Mouse (Mus musculus) brain, embryonic 18.5 days (tissue): ENCODE results near the gene Pmp22.

Source experiments
- DNase-seq: peaks from one replicate; pipeline ENCODE4 v3.0.0-alpha.2; 2012; ENCODE audit warnings: low read depth, low spot score

Pmp22 gene

DNA sequence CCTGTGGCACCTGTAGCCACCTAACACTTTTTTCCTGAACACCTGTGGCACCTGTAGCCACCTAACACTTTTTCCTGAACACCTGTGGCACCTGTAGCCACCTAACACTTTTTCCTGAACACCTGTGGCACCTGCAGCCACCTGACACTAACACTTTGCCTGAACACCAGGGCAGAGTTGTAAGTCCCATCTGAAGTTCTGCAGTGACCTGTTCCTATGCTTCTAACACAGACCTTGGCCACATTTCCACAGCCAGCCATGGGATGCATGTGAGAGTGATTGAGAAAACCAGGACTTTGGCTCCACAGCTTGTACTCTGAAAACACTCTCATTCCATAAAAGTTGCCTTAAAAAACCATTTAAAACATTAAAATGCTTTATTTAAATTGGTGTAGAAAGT, 32.1 kb downstream of the Pmp22 start:
- no peak for DNase-seq

- DNase-seq: no peak
Observed at GRCm38 (mm10) chr11:63162806-63163205, 34.0 kb downstream of the Pmp22 start.

- DNase-seq: no peak
Observed at GRCm38 (mm10) chr11:63163550-63163949, 34.8 kb downstream of the Pmp22 start.

DNA sequence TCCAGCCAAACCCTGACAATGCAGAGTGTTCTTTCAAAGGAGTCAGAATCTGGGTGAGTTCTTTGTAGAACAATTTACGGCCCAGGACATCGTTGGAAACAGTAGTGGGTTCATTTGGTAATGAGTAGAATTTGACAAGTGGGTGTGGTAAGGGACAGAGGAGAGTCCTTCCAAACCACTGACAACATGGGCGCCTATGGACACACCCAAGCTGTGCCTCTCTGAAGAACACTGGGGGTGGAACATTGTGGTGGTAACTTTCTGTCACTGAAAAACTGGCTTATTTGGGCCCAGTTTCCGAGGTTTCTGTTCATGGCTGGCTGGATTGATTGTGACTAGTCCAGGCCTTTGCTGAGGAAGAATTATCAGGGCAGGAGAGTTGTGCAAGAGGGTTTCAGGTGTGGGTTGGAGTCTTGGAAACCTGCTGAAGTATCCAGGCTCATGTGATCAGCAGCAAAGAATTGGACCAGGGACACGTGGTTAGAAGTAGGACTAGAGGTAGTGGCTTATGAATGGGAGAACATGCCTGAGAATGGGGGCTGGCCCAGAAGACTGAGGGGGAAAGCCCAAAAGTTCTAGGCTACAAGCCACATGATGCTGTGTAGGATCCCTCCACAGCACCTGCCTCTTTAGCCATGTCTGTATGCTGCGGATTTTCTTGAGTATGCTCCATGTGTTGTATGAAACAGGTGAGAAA, 35.4 kb downstream of the Pmp22 start:
- DNase-seq: no peak

DNA sequence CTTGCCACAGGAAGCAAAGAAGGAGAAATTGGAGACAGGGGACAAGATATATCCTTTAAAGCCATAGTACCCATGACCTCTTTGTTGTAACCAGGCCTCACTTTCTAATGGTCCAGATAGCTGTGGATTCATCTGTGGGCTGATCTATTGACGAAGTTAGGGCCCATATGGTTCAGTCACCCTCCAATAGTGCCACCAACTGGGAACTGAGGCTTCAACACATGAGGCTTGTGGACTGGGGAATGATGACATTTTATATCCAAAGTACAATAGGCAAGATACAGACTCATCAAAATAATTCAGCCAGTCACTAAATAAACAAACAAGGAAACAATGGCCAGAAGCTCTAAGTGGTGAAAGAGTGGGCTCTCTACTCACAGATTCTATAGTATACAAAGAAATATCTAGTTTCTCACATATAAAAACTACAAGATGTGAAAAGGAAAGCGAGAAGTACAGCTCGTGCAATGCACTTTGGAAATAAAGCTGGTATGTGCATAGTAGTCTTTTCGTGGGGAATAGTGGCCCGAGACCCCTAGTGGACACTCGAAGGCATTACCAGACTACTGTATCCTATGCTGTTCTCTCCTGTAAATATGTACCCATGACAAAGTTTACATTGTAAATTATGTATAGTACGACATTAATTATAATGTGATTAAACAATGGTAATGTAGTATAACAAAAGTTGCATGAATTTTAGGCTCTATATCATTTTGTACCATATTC, 36.1 kb downstream of the Pmp22 start:
- DNase-seq: no peak

DNA sequence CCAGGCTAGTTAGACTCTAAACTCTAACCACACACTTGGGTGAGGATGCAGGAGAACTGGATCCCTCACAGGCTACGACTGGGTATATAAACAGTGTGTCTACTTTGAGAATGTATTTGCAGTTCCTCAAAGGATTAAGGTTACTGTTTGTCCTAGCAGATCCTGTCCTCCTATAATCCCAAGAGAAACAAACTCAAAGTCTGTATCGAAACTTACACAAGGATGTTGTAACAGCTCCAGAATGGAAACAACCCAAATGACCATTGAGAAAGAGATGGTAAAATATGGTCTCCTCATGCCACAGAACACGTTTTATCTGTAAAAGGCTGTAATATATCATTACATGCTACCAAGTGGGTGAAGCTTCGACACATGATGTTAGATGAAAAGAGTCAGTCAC, 39.0 kb downstream of the Pmp22 start:
- DNase-seq: no peak

DNA sequence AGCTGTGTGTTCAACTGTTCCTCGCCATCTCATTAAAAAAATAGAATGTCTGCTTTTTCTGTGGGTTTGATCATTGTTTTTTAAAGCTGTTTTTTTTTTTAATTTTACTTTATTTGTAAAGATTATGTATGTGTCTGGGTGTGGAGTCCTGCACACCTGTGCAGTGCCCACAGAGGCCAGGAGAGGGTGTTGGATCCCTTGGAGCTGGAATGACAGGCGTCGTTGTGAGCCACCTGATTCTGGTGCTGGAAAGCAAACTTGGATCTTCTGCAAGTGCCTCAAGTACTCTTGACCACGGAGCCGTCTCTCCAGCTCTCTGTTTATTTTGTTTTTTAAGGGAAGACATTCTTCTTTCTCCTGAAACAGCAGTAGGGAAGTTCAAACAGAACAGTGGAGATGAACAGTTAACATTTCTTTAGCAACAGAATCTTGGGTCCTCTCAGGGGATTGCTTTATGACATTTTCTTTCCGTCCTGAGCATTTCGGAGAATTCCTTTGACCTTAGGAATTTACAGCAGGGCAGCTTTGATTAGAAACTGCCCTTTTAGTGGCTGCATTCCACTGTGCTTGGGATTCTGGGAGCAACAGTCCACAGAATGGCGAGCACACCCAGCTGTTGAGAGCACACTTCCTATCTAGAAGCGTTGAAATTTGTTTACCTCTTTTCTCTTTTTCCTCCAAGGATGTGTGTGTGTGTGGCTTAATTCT, 39.9 kb downstream of the Pmp22 start:
- DNase-seq: no peak

GRCm38 (mm10) chr11:63171977-63172376, 43.2 kb downstream of the Pmp22 start:
- no peak for DNase-seq

DNA sequence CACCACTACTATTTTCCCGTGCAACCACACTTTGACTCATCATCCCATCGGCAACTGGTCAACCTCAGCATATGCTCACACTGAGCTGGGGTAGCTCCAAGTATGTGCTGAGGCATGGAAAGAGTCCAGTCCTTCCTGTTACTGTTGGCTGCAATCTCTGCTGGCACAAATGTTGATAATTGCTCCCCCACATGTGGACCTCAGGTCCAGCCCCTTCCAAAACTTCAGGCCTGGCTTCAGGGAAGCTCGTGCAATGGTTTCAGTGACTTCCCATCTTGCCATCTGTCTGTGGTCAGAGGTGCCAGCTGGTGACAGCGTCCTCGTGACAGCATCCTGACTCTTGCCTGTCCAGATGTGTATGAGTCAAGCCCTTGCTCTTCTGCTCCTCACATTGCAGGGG, 44.8 kb downstream of the Pmp22 start:
- DNase-seq: no peak

GRCm38 (mm10) chr11:63175302-63175701, 46.5 kb downstream of the Pmp22 start:
- DNase-seq: no peak

DNA sequence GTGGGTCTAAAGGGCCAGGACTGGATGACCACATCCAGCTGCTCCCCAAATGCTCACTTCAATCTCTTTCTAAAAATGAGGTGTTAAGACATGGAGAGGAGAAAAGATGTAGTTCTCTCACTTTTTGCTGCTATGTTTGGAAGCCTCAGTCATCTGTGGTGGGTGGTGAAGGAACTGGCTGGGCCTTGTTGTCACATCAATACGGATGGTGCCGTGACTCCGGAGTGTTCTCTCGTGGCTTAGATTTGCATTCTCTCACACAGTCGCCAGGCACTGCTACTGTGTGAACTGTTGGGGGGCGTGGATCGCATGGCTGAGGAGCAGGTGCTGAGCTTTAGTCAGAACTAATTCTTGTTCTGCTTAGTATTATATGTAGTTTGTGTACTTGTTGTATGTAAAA, 47.6 kb downstream of the Pmp22 start:
- no peak for DNase-seq

- no peak for DNase-seq
Observed at GRCm38 (mm10) chr11:63180262-63181101, 51.7 kb downstream of the Pmp22 start.

GRCm38 (mm10) chr11:63188803-63189202, 60.0 kb downstream of the Pmp22 start:
- DNase-seq: no peak

DNA sequence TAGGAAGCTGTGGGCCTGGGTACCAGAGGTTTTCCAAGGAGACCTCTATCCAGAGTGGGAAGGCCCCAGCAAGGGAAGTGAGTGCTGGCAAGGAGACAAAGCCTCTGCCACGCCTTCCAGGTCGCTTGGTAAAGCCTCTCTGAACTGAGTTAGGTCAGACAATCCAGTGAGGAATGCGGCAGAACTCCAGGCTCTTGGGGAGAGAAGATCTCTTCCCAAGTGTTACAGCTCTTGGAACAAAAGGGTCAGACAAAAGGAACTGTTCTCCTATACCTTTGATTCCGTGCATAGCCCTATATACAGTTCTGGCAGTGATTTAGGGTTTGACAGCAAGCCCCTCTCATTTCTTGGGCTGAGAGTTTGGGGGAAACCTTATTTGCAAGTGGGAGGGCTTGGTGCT, 69.3 kb downstream of the Pmp22 start:
- DNase-seq: no peak

GRCm38 (mm10) chr11:63201989-63202535, 73.3 kb downstream of the Pmp22 start:
- DNase-seq: no peak
